Mouse (Mus musculus) bone marrow macrophage, adult 2 months (primary cell): ENCODE measurements around the gene Manf. TPM values are rescaled to one million over a fixed set of nuclear protein-coding genes. Genes with fewer than 3 reads are reported as not detected.
A peak's percentile ranks its signal among the peaks of the same experiment; 100 is the strongest.

Experiments used
- H3K27ac ChIP-seq: 2 replicates; pipeline ENCODE4 v1.5.1; 2012; ENCODE audit warnings: low read depth, low read length; ENCODE audit not compliant: insufficient read depth
- H3K4me1 ChIP-seq: 2 replicates; pipeline ENCODE4 v1.6.1; 2012; ENCODE audit warnings: low read length; ENCODE audit not compliant: control insufficient read depth, insufficient read depth
- H3K4me3 ChIP-seq: 2 replicates; pipeline ENCODE4 v1.5.1; 2012; ENCODE audit warnings: mild to moderate bottlenecking, low read length, moderate library complexity; ENCODE audit not compliant: insufficient read depth
- CTCF ChIP-seq: IDR thresholded peaks from 2 replicates; pipeline ENCODE4 v1.5.1; 2012; ENCODE audit warnings: low read depth, mild to moderate bottlenecking, low read length, moderate library complexity
- POLR2A ChIP-seq: IDR thresholded peaks from 2 replicates; pipeline ENCODE4 v1.6.1; 2012; ENCODE audit warnings: mild to moderate bottlenecking, low read depth, low read length, borderline replicate concordance
- polyA plus RNA-seq: library from polyadenylated mRNA; stranded (reverse); fragments of >200 nt; gene quantifications from 2 replicates; pipeline ENCODE4 v1.2.4, GENCODE M21; 2012; ENCODE audit not compliant: missing spikeins, insufficient read depth, insufficient read length

Manf gene
- polyA plus RNA-seq, 1 experiment, result 92.2 TPM

DNA sequence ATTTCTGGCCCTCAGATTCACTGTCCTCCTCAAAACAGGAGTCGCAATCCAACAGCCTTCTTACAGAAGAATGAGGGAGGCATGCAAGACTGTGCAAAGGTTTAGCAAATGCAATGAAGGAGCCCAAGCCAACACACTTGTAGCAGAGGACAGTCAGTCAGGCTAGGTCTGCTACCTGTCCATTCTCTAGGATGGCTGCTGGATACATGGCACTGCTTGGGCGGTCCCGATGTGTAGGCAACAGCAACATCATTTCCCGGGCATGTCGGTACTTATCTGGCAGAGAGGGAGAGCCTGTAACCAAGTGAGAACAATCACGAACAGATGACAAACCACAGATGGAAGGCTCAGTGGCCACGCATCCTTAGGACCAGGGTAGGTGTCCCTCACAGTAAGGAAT lies 9.8 kb upstream of the Manf start:
- H3K27ac ChIP-seq, result no peak overlapping the region
- no peak overlapping the region for H3K4me3 ChIP-seq
- TF ChIP-seq POLR2A (no peak), CTCF (no peak)
- H3K4me1 ChIP-seq, result no peaks in the 10 kb centered on the region

DNA sequence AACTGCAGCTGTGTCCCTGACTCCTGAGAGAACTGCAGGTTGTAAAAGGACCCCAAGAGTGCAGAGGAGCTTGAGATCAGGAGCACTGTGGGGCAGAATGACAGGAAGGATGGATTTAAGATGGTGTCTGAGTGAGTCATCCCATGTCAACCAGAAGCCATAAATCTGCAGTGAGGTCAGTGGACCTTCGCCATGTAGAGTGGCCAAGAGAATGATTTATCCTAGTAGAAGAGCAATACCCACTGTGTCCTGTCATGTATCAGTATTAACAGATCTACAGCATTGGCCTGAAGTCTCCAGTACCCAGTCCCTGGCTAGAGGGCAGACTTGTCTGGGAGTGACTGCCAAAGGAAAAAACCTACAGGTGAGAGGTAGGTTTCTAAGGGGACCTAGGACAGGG lies 7.1 kb upstream of the Manf start:
- H3K4me1 ChIP-seq, result no peaks in the 10 kb centered on the region
- no peak overlapping the region for H3K27ac ChIP-seq
- H3K4me3 ChIP-seq, result no peak overlapping the region
- TF ChIP-seq CTCF (no peak), POLR2A (no peak)

DNA sequence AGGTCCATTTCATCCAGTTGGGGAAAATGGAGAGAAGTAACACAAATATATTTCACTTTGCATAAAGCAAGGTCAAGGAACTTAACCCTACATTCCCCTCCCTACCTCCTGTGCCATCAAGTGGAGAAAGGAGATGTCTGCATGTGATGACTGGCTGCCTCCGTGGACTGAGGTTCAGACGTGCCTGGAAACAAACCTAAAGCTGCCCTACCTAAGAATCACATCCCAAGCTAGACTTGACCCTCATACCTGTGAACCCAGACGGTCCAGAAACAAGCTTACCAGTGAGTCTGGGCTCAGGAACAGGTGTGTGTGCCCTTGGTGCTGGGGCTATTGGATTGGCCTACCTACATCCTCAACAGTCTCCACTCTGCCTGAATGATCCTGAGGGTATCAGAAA lies 1.5 kb upstream of the Manf start:
- Histone ChIP-seq H3K4me3 (no peak overlapping the region), H3K27ac (no peak overlapping the region), H3K4me1 (peaks cover 25% of the 10 kb centered on the region)
- TF ChIP-seq POLR2A (no peak), CTCF (no peak)

DNA sequence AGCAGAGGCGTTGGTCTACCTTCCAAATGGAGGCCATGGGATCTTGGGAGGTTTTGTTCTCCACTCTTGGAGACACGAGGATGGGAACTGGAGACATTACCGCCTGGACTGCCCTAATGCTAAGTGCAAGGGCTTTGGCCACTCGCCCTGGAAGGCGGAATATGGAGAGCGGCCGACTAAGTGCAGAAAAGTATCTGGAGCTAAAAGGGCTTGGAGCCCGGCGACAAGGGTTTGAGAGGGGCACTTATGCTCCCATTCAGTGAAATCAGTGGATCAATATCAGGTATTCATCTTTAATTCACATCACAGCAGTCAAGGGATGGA lies 735 bp upstream of the Manf start:
- Histone ChIP-seq H3K4me1 (peaks cover 29% of the 10 kb centered on the region), H3K27ac (peak overlapping the region; percentile 83), H3K4me3 (peak overlapping the region; percentile 75)
- TF ChIP-seq POLR2A (no peak), CTCF (no peak)

DNA sequence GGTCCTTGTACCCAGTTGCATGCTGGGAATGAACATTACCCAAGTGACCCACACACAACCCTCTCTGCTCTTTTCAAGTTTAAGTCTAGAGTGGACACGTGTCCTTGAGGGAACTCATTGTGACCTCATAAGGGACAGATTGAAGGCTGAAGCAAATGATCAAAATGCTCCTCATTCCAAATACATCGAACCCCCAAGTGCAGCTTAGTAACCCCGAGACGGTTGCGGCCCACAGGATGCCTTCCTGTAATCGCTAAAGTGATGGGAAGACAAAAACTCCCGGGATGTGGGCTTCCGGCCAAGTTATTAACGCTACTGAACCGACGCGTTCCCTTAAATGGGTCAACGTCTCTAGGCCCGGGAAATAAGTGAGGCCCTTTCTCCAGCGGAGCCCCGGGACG lies 438 bp downstream of the Manf start:
- peaks cover 30% of the 10 kb centered on the region for H3K4me1 ChIP-seq
- peak overlapping the region; percentile 74 for H3K4me3 ChIP-seq
- peak overlapping the region; percentile 55 for H3K27ac ChIP-seq
- no peak for TF ChIP-seq CTCF
- TF ChIP-seq POLR2A, result no peak

DNA sequence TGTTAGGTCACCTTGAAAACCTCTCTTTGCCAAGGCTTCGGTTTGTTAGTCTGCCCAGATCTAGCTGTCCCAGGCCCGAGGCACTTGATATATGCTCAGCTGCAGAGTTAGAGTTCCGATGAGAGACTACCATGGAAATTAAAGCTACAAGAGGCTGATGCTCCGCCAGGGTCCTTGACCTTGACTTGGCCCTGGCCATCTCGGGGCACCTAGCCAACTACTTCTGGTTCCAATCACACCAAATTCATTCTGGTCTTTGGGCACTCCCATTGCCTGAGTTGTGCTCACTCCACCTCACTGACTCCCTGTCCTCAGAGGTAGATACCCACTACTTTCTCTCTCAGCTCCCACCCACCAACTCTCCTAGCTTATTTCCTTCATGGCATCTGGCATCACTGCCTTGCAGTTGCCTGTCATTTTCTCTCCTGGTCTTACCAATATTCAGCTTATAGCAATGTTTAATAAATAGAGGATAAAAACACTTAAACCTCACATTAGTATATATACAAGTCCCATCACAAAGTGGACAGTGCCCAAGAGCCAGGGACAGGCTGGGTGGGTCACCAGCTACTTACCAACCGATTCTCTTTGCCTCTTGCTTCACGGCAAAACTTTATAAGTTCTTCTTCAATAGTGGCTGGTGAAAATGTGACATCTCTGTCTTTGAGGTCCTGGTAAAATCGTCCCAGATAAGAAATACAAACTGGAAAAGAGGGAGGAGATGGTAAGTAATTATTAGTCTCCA lies 1.1 kb downstream of the Manf start:
- TF ChIP-seq CTCF (no peak), POLR2A (no peak)
- Histone ChIP-seq H3K27ac (no peak overlapping the region), H3K4me1 (peaks cover 31% of the 10 kb centered on the region), H3K4me3 (peak overlapping the region; percentile 74)

DNA sequence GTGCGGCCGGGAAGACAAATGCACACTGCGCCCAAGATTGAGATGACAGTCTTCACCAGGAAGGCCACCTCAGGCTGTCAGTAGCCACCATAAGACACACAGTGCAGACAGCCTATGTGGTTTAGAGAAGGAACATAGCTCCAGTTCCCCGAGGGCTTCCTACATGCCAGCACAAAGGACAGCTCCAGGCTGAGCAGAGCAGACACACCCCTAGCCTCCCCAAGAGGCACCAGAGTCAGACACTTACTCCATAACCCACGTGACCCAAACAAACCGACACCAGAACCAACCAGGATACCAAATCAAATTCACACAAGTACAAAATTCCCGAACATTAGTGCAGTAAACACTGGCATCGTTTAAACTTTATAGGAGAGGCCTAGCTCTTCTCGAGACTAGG lies 2.5 kb downstream of the Manf start:
- TF ChIP-seq CTCF (no peak), POLR2A (no peak)
- peaks cover 34% of the 10 kb centered on the region for H3K4me1 ChIP-seq
- H3K27ac ChIP-seq, result no peak overlapping the region
- H3K4me3 ChIP-seq, result no peak overlapping the region

DNA sequence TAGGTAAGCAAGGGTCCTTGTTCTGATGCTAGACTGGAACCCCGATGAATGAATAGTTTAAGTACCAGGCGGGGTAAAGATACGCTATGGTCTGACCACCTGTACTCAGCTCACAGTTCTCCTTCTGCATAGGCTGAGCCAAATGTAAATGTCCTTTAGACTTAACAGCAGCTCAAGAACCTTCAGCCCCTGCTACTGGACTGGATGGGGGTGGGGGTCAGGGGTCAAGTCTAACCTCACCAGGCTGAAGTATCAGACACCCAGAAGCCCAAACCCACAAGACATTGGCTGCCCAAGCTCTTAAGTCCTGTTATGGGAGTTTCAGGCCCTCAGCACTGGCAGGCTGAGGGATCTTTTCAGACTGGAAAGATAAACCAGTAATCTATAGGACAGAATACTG lies 3.4 kb downstream of the Manf start:
- Histone ChIP-seq H3K4me3 (no peak overlapping the region), H3K4me1 (peaks cover 36% of the 10 kb centered on the region), H3K27ac (no peak overlapping the region)
- TF ChIP-seq CTCF, result no peak

DNA sequence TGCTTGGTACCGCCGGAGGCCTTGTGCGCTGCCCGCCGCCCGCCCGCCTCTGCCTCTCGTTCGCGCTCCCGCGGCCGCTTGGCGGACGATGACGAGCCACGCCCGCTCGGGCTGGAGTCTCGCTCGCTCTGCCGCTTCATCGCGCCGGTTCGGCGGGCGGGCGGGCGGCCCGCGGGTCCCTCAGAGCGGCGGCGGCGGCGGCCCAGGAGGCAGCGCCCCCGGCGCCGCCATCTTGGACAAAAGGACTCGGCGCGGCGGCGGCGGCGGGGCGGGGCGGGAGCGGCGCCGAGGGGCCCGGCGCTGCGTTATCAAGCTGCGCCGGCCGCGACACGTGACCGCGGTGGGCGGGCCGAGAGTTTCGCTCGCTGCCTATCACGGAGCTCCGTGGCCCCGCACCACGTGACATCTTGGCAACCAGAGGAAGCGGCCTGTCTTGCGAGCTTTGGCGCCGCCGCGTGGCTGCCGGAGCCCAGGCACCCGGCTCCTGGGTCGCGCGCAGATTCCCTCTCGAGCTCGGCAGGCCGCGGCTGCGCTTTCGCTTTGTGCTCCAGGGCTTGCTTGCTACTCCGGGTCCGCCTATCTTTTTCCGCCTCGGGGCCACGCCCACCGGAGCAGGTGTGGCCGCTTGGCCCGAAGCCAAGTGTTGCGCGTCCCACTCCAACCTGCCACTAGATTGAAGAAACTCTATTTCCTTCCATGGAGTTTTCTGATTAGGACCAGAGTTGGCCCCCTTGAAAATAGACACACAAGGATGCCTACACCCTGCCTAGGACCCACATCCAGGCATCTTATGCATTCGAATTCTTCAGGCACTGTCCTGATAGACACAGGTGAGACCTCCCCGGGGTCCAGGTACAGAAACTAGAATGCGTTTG lies 4.7 kb downstream of the Manf start, which contains the start of gene Rbm15b:
Rbm15b (minus strand) TSS at position 601 of the 875 bp plus-strand sequence.
- Histone ChIP-seq H3K4me1 (peaks cover 46% of the 10 kb centered on the region), H3K4me3 (peak within 1 kb of the TSS; percentile 85), H3K27ac (peak within 1 kb of the TSS; percentile 45)
- TF ChIP-seq POLR2A, result peak; percentile 74; the same call in 1 of the 2 replicates
- no peak; the same call in 1 of the 2 replicates for TF ChIP-seq CTCF
